Mouse (Mus musculus): ENCODE results near the gene Gm30302.

- no peak for TF ChIP-seq CTCF (IDR thresholded peaks at IDR 0.05; ENCODE audit: low read depth)
- TF ChIP-seq EP300 (IDR thresholded peaks at IDR 0.05; ENCODE audit: low read depth), result no peak
Measured at GRCm38 (mm10) chr13:49768048-49768447, 30.8 kb downstream of the Gm30302 start.

Data from heart, postnatal 0 days (tissue).